ENCODE assay signal across 16 mouse cellular contexts in the genomic region with DNA sequence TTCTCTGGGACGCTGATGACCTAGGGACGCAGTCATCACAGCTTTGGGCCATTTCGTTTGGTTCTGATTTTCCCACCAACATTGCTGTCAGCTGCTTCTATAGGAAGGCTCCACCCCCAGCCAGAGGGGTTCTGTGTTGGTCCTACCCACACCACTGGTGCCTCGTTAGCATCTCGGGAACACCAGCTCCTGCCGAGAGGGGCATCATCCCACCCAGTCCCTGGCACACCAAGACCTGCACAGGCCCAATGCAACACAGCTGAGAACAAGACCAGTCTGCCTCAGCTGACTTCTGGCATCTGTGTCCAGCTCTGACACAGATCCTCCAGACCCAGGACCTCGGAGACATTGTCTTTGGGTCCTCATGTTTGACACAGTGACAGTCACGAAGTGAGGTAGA.
"Had no signal": no experiment of that assay in that cellular context is flagged by ENCODE, and none has a peak within 500 bp of the region (broad histone marks: within the 10 kb centered on the region; RNA-seq: fewer than 3 reads in every experiment).

No protein-coding gene starts in this region.

- H3K36me3 ChIP-seq: neural tube, embryonic 12.5 days; stomach, embryonic 15.5 days had no signal

- H3K4me3 ChIP-seq: neural tube, embryonic 12.5 days; neural tube, embryonic 13.5 days; neural tube, embryonic 15.5 days; stomach, embryonic 15.5 days had no signal

- H3K4me1 ChIP-seq: neural tube, embryonic 12.5 days; neural tube, embryonic 13.5 days; neural tube, embryonic 15.5 days; stomach, embryonic 15.5 days had no signal

- H3K27ac ChIP-seq: neural tube, embryonic 12.5 days; neural tube, embryonic 13.5 days; neural tube, embryonic 15.5 days; stomach, embryonic 15.5 days; stomach, postnatal 0 days had no signal

- H3K4me2 ChIP-seq: neural tube, embryonic 12.5 days; neural tube, embryonic 13.5 days; neural tube, embryonic 15.5 days; stomach, embryonic 15.5 days had no signal

- H3K27me3 ChIP-seq: neural tube, embryonic 12.5 days; neural tube, embryonic 13.5 days; neural tube, embryonic 15.5 days; stomach, embryonic 15.5 days had no signal

- H3K9ac ChIP-seq: neural tube, embryonic 12.5 days; neural tube, embryonic 13.5 days; neural tube, embryonic 15.5 days; stomach, embryonic 15.5 days had no signal

- H3K9me3 ChIP-seq: neural tube, embryonic 12.5 days; neural tube, embryonic 13.5 days; neural tube, embryonic 15.5 days; stomach, embryonic 15.5 days had no signal

- DNase-seq: retina, postnatal 1 day; right cerebral cortex, adult 18-20 months; right cerebral cortex, postnatal 14 days; right cerebral cortex, postnatal 4 days; spleen, adult 18-20 months; thymus, adult 18-20 months; thymus, adult 2 months; thymus, postnatal 14 days; thymus, postnatal 25 days; thymus, postnatal 36 days; thymus, postnatal 4 days had no signal
